Mouse (Mus musculus): ENCODE measurements around the gene Litaf.
"Not testable (repeated sequence)": the region's sequence is repeated elsewhere in the genome, so short reads cannot be mapped to it uniquely, and the experiment has no call there.

- TF ChIP-seq POLR2A (IDR thresholded peaks at IDR 0.05; ENCODE audit: control insufficient read depth, extremely low read depth, insufficient read depth, low read length, poor library complexity); CTCF (IDR thresholded peaks at IDR 0.05; ENCODE audit: borderline replicate concordance, control insufficient read depth, extremely low read depth, insufficient read depth, low read length, poor library complexity): not testable (repeated sequence)
Measured at GRCm38 (mm10) chr16:11013464-11014147, 52.4 kb downstream of the Litaf start.

All from thymus, adult 2 months (tissue).